Mouse (Mus musculus) effector memory CD4-positive, alpha-beta T cell, adult 5 months (primary cell): Measurements from ENCODE around the gene A2ml1. TPM values are rescaled to one million over a fixed set of nuclear protein-coding genes. Genes with fewer than 3 reads are reported as not detected.

ENCODE experiments used
- polyA plus RNA-seq: library from polyadenylated mRNA; unstranded; fragments of 100-300 nt; shearing (Covaris generic); gene quantifications from one replicate; pipeline ENCODE4 v1.2.1, GENCODE M21; 2017

The A2ml1 gene
- not detected for polyA plus RNA-seq

GRCm38 (mm10) chr6:128581508-128581907 lies at the start of gene A2ml1:
Gene A2ml1, minus strand, starts transcription at chr6:128581608.

GRCm38 (mm10) chr6:128623433-128623832 lies 42.0 kb upstream of the A2ml1 start, which contains the start of gene Klrb1a:
Gene Klrb1a, minus strand, starts transcription at chr6:128623533.

GRCm38 (mm10) chr6:128526601-128527000 lies 54.8 kb downstream of the A2ml1 start, which contains the start of gene Pzp:
Gene Pzp, minus strand, starts transcription at chr6:128526720.

Other genes starting within 250 kb of the A2ml1 start
- 1.3 TPM for gene Tulp3, start 225.8 kb downstream of the A2ml1 start, polyA plus RNA-seq
- gene Rhno1, start 218.7 kb downstream of the A2ml1 start, polyA plus RNA-seq, result 48.0 TPM
- 2.2 TPM for gene Foxm1, start 218.6 kb downstream of the A2ml1 start, polyA plus RNA-seq
- not detected for gene Tex52, start 206.2 kb downstream of the A2ml1 start, polyA plus RNA-seq
- not detected for gene Gm44596, start 206.1 kb downstream of the A2ml1 start, polyA plus RNA-seq
- 0.44 TPM for gene Nrip2, start 182.3 kb downstream of the A2ml1 start, polyA plus RNA-seq
- gene Itfg2, start 156.7 kb downstream of the A2ml1 start, polyA plus RNA-seq, result 32.3 TPM
- 130 TPM for gene Fkbp4, start 142.9 kb downstream of the A2ml1 start, polyA plus RNA-seq
- not detected for gene Pzp, start 54.9 kb downstream of the A2ml1 start, polyA plus RNA-seq
- gene Klrb1a, start 41.9 kb upstream of the A2ml1 start, polyA plus RNA-seq, result not detected
- gene Clec2h, start 80.8 kb upstream of the A2ml1 start, polyA plus RNA-seq, result not detected
- not detected for gene Klrb1, start 141.5 kb upstream of the A2ml1 start, polyA plus RNA-seq
- gene Klrb1c, start 207.6 kb upstream of the A2ml1 start, polyA plus RNA-seq, result 9.7 TPM
- not detected for gene Gm44511, start 244.7 kb upstream of the A2ml1 start, polyA plus RNA-seq
- 0.51 TPM for gene Klrb1b, start 244.7 kb upstream of the A2ml1 start, polyA plus RNA-seq